Mouse (Mus musculus) E14TG2a.4 (cell line): ENCODE measurements at regions not wholly inside any gene's neighbourhood (a gene's known extent, or its start where the extent isn't known, plus 50 kb on each side); places are given as distances from the start of the nearest gene placed in this dataset.

Source experiments
- CTCF ChIP-seq: conservative IDR thresholded peaks from 2 replicates; pipeline ENCODE4 v1.5.1; 2014; ENCODE audit warnings: low read length
- POU5F1 ChIP-seq: IDR thresholded peaks from 2 replicates; pipeline ENCODE4 v1.6.1; 2014; ENCODE audit warnings: low read length, borderline replicate concordance

- TF ChIP-seq CTCF (no peak), POU5F1 (no peak)
Observed at GRCm38 (mm10) chr5:39847187-39847586, 91.9 kb upstream of the Hs3st1 start.
